Mouse (Mus musculus) G1E (cell line): Measurements from ENCODE around the gene Myo3b.

Experiments used
- CTCF ChIP-seq: IDR thresholded peaks from 2 replicates; pipeline ENCODE4 v1.5.1; 2012; ENCODE audit warnings: low read depth, low read length, inconsistent platforms, mixed read lengths
- GATA1 ChIP-seq: IDR thresholded peaks from 2 replicates; pipeline ENCODE4 v1.6.1; 2012; ENCODE audit warnings: borderline replicate concordance, low read length, inconsistent platforms, mixed read lengths
- GATA2 ChIP-seq: IDR thresholded peaks from 2 replicates; pipeline ENCODE4 v1.6.1; 2012; ENCODE audit warnings: low read depth, low read length, inconsistent platforms, borderline replicate concordance
- POLR2AphosphoS5 ChIP-seq: IDR thresholded peaks from 2 replicates; pipeline ENCODE4 v1.6.1; 2012; ENCODE audit warnings: low read depth, low read length, inconsistent platforms; ENCODE audit not compliant: insufficient replicate concordance
- TAL1 ChIP-seq: conservative IDR thresholded peaks from 2 replicates; pipeline ENCODE4 v1.6.1; 2012; ENCODE audit warnings: low read depth, low read length, inconsistent platforms, mixed read lengths

GRCm38 (mm10) chr2:70170469-70170868 is 131.5 kb downstream of the Myo3b start:
- TF ChIP-seq GATA2 (no peak), CTCF (no peak), POLR2AphosphoS5 (no peak), GATA1 (no peak), TAL1 (no peak)
